Mouse (Mus musculus) heart, embryonic 14.5 days (tissue): Measurements from ENCODE around the gene Negr1. TPM values are rescaled to one million over a fixed set of nuclear protein-coding genes. Genes with fewer than 3 reads are reported as not detected.
A peak's percentile ranks its signal among the peaks of the same experiment; 100 is the strongest.

Experiments
- ATAC-seq: fragments of 200-750 bp; cut with Nextera tagmentation; 2 replicates; pipeline ENCODE4 v1.8.0; 2017; ENCODE audit warnings: low read depth, moderate TSS enrichment; ENCODE audit not compliant: insufficient number of reproducible peaks, insufficient read depth, low FRiP score
- H3K27ac ChIP-seq, 2 experiments: fragments of 200-500 bp in 1 of 2; fragments of 300-500 bp in 1 of 2; sonication (generic) in 1 of 2; replicated peaks in 1 of 2; 2 replicates each; pipeline ENCODE4 v1.5.1; 2012 to 2014; ENCODE audit warnings: low read depth in 2 of 2, low read length in 2 of 2, control low read depth in 1 of 2, mild to moderate bottlenecking in 1 of 2, mixed read lengths in 1 of 2; ENCODE audit not compliant: control insufficient read depth in 1 of 2, insufficient read depth in 1 of 2
- H3K27me3 ChIP-seq: fragments of 300-500 bp; sonication (generic); 2 replicates; pipeline ENCODE4 v1.6.1; 2014; ENCODE audit warnings: mild to moderate bottlenecking, low read length, control low read depth; ENCODE audit not compliant: control insufficient read depth, insufficient read depth
- H3K36me3 ChIP-seq: fragments of 300-500 bp; sonication (generic); 2 replicates; pipeline ENCODE4 v1.6.1; 2014; ENCODE audit warnings: mild to moderate bottlenecking, control low read depth, low read length, mixed read lengths; ENCODE audit not compliant: control insufficient read depth, insufficient read depth
- H3K4me1 ChIP-seq, 2 experiments: fragments of 200-500 bp in 1 of 2; fragments of 300-500 bp in 1 of 2; sonication (generic) in 1 of 2; 2 replicates each; pipeline ENCODE4 v1.6.1; 2012 to 2014; ENCODE audit warnings: low read length in 2 of 2, control low read depth in 1 of 2, mixed read lengths in 1 of 2; ENCODE audit not compliant: control insufficient read depth in 2 of 2, insufficient read depth in 2 of 2
- H3K4me2 ChIP-seq: fragments of 300-500 bp; sonication (generic); 2 replicates; pipeline ENCODE4 v1.6.1; 2014; ENCODE audit warnings: mild to moderate bottlenecking, low read length
- H3K4me3 ChIP-seq, 2 experiments: fragments of 200-500 bp in 1 of 2; fragments of 300-500 bp in 1 of 2; sonication (generic) in 1 of 2; 2 replicates each; pipeline ENCODE4 v1.5.1; 2012 to 2014; ENCODE audit warnings: low read length in 2 of 2, mild to moderate bottlenecking in 2 of 2, control low read depth in 1 of 2, low read depth in 1 of 2, moderate library complexity in 1 of 2; ENCODE audit not compliant: control insufficient read depth in 1 of 2, insufficient read depth in 1 of 2
- H3K9ac ChIP-seq: fragments of 300-500 bp; sonication (generic); 2 replicates; pipeline ENCODE4 v1.6.1; 2014; ENCODE audit warnings: mild to moderate bottlenecking, low read length
- H3K9me3 ChIP-seq: fragments of 300-500 bp; sonication (generic); 2 replicates; pipeline ENCODE4 v1.6.1; 2016; ENCODE audit warnings: low read length, control low read depth; ENCODE audit not compliant: control insufficient read depth
- WGBS: fragments of 180-500 bp; shearing (Covaris S2); extraction: QIAGEN DNeasy Blood & Tissue Kit; methylation state at CpG from one replicate; pipeline ENCODE4 v1.1.7; 2014; 5-methylcytosine and 5-hydroxymethylcytosine counted together
- polyA plus RNA-seq: library from polyadenylated mRNA; unstranded; fragments of >200 nt; fragmentation: Nextera tagmentation; extraction: Ambion mirVana; gene quantifications from 2 replicates; pipeline ENCODE4 v1.2.1, GENCODE M21; 2014

The Negr1 gene
- polyA plus RNA-seq, 1 experiment from 2014 or later: 2.4 TPM

- Histone ChIP-seq H3K36me3 (no peaks in the 10 kb centered on the region), H3K27ac (no peak overlapping the region), H3K9ac (no peak overlapping the region), H3K4me1 (0 out of 4 replicates have a peak, but pooled peaks cover 0 to 5% of the 10 kb centered on the region in 2 experiments), H3K27me3 (no peaks in the 10 kb centered on the region), H3K4me2 (no peak overlapping the region), H3K4me3 (no peak overlapping the region), H3K9me3 (no peaks in the 10 kb centered on the region)
- no peak for ATAC-seq
- 87% methylated on average over 1 of the region's 1 CpGs for WGBS
Measured at GRCm38 (mm10) chr3:157240240-157240639, 678.6 kb downstream of the Negr1 start.

GRCm38 (mm10) chr3:157255446-157255845, 693.9 kb downstream of the Negr1 start:
- ATAC-seq: no peak
- Histone ChIP-seq H3K9me3 (no peaks in the 10 kb centered on the region), H3K4me2 (peak overlapping the region; percentile 7; the same call in 1 of the 2 replicates), H3K27me3 (no peaks in the 10 kb centered on the region), H3K4me3 (no peak overlapping the region), H3K36me3 (no peaks in the 10 kb centered on the region), H3K4me1 (peaks cover 6 to 9% of the 10 kb centered on the region in 2 experiments; a peak in 3 of 4 replicates), H3K9ac (no peak overlapping the region), H3K27ac (peak overlapping the region in 1 of 2 experiments; percentile 42; a peak in 1 of 4 replicates)
- WGBS: 14% methylated on average over 1 of the region's 1 CpGs

GRCm38 (mm10) chr3:157255863-157256262, 694.3 kb downstream of the Negr1 start:
- peak overlapping the region; percentile 7; the same call in 1 of the 2 replicates for H3K4me2 ChIP-seq
- no peaks in the 10 kb centered on the region for H3K9me3 ChIP-seq
- H3K9ac ChIP-seq: no peak overlapping the region
- 0 out of 2 replicates have a peak, but pooled peaks have one; percentile 35 for ATAC-seq
- 0 out of 4 replicates have a peak overlapping the region, but pooled peaks of 1 of the 2 experiments have one; percentile 42 for H3K27ac ChIP-seq
- H3K4me3 ChIP-seq: no peak overlapping the region
- no peaks in the 10 kb centered on the region for H3K36me3 ChIP-seq
- peaks cover 6 to 9% of the 10 kb centered on the region in 2 experiments; a peak in 3 of 4 replicates for H3K4me1 ChIP-seq
- no peaks in the 10 kb centered on the region for H3K27me3 ChIP-seq
- WGBS: 24% methylated on average over 3 of the region's 3 CpGs

GRCm38 (mm10) chr3:157268742-157269141, 707.1 kb downstream of the Negr1 start:
- Histone ChIP-seq H3K27ac (no peak overlapping the region), H3K4me3 (no peak overlapping the region), H3K4me2 (no peak overlapping the region), H3K9me3 (no peaks in the 10 kb centered on the region), H3K9ac (no peak overlapping the region), H3K36me3 (no peaks in the 10 kb centered on the region), H3K27me3 (no peaks in the 10 kb centered on the region), H3K4me1 (no peaks in the 10 kb centered on the region)
- WGBS: 65% methylated on average over 4 of the region's 4 CpGs
- no peak for ATAC-seq

GRCm38 (mm10) chr3:157272379-157272778, 710.8 kb downstream of the Negr1 start:
- ATAC-seq: no peak
- H3K9ac ChIP-seq: no peak overlapping the region
- no peaks in the 10 kb centered on the region for H3K36me3 ChIP-seq
- H3K27ac ChIP-seq: no peak overlapping the region
- H3K4me2 ChIP-seq: no peak overlapping the region
- no peaks in the 10 kb centered on the region for H3K4me1 ChIP-seq
- H3K9me3 ChIP-seq: no peaks in the 10 kb centered on the region
- H3K4me3 ChIP-seq: no peak overlapping the region
- no peaks in the 10 kb centered on the region for H3K27me3 ChIP-seq

GRCm38 (mm10) chr3:157274143-157274542, 712.5 kb downstream of the Negr1 start:
- WGBS: 69% methylated on average over 1 of the region's 1 CpGs
- no peaks in the 10 kb centered on the region for H3K4me1 ChIP-seq
- H3K9ac ChIP-seq: no peak overlapping the region
- no peak overlapping the region for H3K27ac ChIP-seq
- no peaks in the 10 kb centered on the region for H3K36me3 ChIP-seq
- no peak overlapping the region for H3K4me3 ChIP-seq
- no peak overlapping the region for H3K4me2 ChIP-seq
- no peaks in the 10 kb centered on the region for H3K27me3 ChIP-seq
- H3K9me3 ChIP-seq: no peaks in the 10 kb centered on the region
- no peak for ATAC-seq

- no peak overlapping the region for H3K9ac ChIP-seq
- no peaks in the 10 kb centered on the region for H3K9me3 ChIP-seq
- no peaks in the 10 kb centered on the region for H3K27me3 ChIP-seq
- no peaks in the 10 kb centered on the region for H3K4me1 ChIP-seq
- H3K27ac ChIP-seq: no peak overlapping the region
- H3K36me3 ChIP-seq: no peaks in the 10 kb centered on the region
- H3K4me2 ChIP-seq: no peak overlapping the region
- no peak overlapping the region for H3K4me3 ChIP-seq
- ATAC-seq: no peak
Measured at GRCm38 (mm10) chr3:157279717-157280116, 718.1 kb downstream of the Negr1 start.

- H3K4me1 ChIP-seq: no peaks in the 10 kb centered on the region
- H3K9ac ChIP-seq: no peak overlapping the region
- no peak overlapping the region for H3K27ac ChIP-seq
- H3K4me3 ChIP-seq: no peak overlapping the region
- no peak overlapping the region for H3K4me2 ChIP-seq
- no peak for ATAC-seq
- H3K9me3 ChIP-seq: no peaks in the 10 kb centered on the region
- no peaks in the 10 kb centered on the region for H3K27me3 ChIP-seq
- H3K36me3 ChIP-seq: no peaks in the 10 kb centered on the region
Measured at GRCm38 (mm10) chr3:157281259-157281658, 719.7 kb downstream of the Negr1 start.
